Mouse (Mus musculus) forebrain, embryonic 14.5 days (tissue): Measurements from ENCODE around the gene Ccl20. TPM values are rescaled to one million over a fixed set of nuclear protein-coding genes. Genes with fewer than 3 reads are reported as not detected.

Experiments
- ATAC-seq: fragments of 200-750 bp; cut with Nextera tagmentation; 2 replicates; pipeline ENCODE4 v1.8.0; 2017; ENCODE audit warnings: mild to moderate bottlenecking, moderate library complexity
- DNase-seq: peaks from one replicate; pipeline ENCODE4 v3.0.0-alpha.2; 2015; ENCODE audit warnings: low spot score
- H3K27ac ChIP-seq: fragments of 300-500 bp; sonication (generic); 2 replicates; pipeline ENCODE4 v1.5.1; 2014; ENCODE audit warnings: low read depth, mild to moderate bottlenecking, control low read depth, low read length, moderate library complexity
- H3K27me3 ChIP-seq: fragments of 300-500 bp; sonication (generic); replicated peaks from 2 replicates; pipeline ENCODE4 v1.6.1; 2014; ENCODE audit warnings: low read length, control low read depth, mixed read lengths; ENCODE audit not compliant: control insufficient read depth, insufficient read depth
- H3K36me3 ChIP-seq: fragments of 300-500 bp; sonication (generic); 2 replicates; pipeline ENCODE4 v1.6.1; 2014; ENCODE audit warnings: low read length, control low read depth; ENCODE audit not compliant: control insufficient read depth, insufficient read depth
- H3K4me1 ChIP-seq: fragments of 300-500 bp; sonication (generic); 2 replicates; pipeline ENCODE4 v1.6.1; 2014; ENCODE audit warnings: antibody characterized with exemption, low read length, control low read depth; ENCODE audit not compliant: control insufficient read depth, insufficient read depth
- H3K4me2 ChIP-seq: fragments of 300-500 bp; sonication (generic); 2 replicates; pipeline ENCODE4 v1.6.1; 2014; ENCODE audit warnings: mild to moderate bottlenecking, control low read depth, low read length
- H3K4me3 ChIP-seq: fragments of 300-500 bp; sonication (generic); 2 replicates; pipeline ENCODE4 v1.5.1; 2014; ENCODE audit warnings: low read depth, low read length, control low read depth
- H3K9ac ChIP-seq: fragments of 300-500 bp; sonication (generic); 2 replicates; pipeline ENCODE4 v1.6.1; 2014; ENCODE audit warnings: mild to moderate bottlenecking, low read length, control low read depth, moderate library complexity
- H3K9me3 ChIP-seq: fragments of 300-500 bp; sonication (generic); replicated peaks from 2 replicates; pipeline ENCODE4 v1.6.1; 2016; ENCODE audit warnings: low read length, control low read depth, mixed read lengths; ENCODE audit not compliant: control insufficient read depth
- WGBS: fragments of 180-500 bp; shearing (Covaris S2); extraction: QIAGEN DNeasy Blood & Tissue Kit; methylation state at CpG from one replicate; pipeline ENCODE4 v1.1.7; 2014; 5-methylcytosine and 5-hydroxymethylcytosine counted together
- polyA plus RNA-seq: library from polyadenylated mRNA; unstranded; fragments of >200 nt; fragmentation: Nextera tagmentation; extraction: Ambion mirVana; gene quantifications from 2 replicates; pipeline ENCODE4 v1.2.1, GENCODE M21; 2014

Gene Ccl20
- polyA plus RNA-seq, 1 experiment from 2014 or later, result not detected

GRCm38 (mm10) chr1:83119903-83120302 is 3.3 kb downstream of the Ccl20 start:
- Histone ChIP-seq H3K9me3 (no peaks in the 10 kb centered on the region), H3K27me3 (no peaks in the 10 kb centered on the region), H3K4me3 (no peak overlapping the region), H3K36me3 (no peaks in the 10 kb centered on the region), H3K4me1 (no peaks in the 10 kb centered on the region), H3K27ac (no peak overlapping the region), H3K4me2 (no peak overlapping the region), H3K9ac (no peak overlapping the region)
- DNase-seq, result no peak
- no peak for ATAC-seq

- no peaks in the 10 kb centered on the region for H3K27me3 ChIP-seq
- ATAC-seq (no peak), DNase-seq (no peak)
- no peak overlapping the region for H3K4me2 ChIP-seq
- no peaks in the 10 kb centered on the region for H3K4me1 ChIP-seq
- no peak overlapping the region for H3K9ac ChIP-seq
- no peaks in the 10 kb centered on the region for H3K9me3 ChIP-seq
- no peak overlapping the region for H3K4me3 ChIP-seq
- no peaks in the 10 kb centered on the region for H3K36me3 ChIP-seq
- WGBS, result 85% methylated on average over 3 of the region's 3 CpGs
- no peak overlapping the region for H3K27ac ChIP-seq
These were observed 3.7 kb downstream of the Ccl20 start for GRCm38 (mm10) chr1:83120312-83120711.

- ATAC-seq (no peak), DNase-seq (no peak)
- H3K9me3 ChIP-seq, result no peaks in the 10 kb centered on the region
- H3K4me1 ChIP-seq, result no peaks in the 10 kb centered on the region
- H3K9ac ChIP-seq, result no peak overlapping the region
- whole genome bisulfite sequencing, result 94% methylated on average over 2 of the region's 2 CpGs
- no peaks in the 10 kb centered on the region for H3K36me3 ChIP-seq
- H3K4me3 ChIP-seq, result no peak overlapping the region
- H3K4me2 ChIP-seq, result no peak overlapping the region
- no peak overlapping the region for H3K27ac ChIP-seq
- H3K27me3 ChIP-seq, result no peaks in the 10 kb centered on the region
These were observed 6.6 kb downstream of the Ccl20 start for GRCm38 (mm10) chr1:83123201-83123600.

- H3K27me3 ChIP-seq, result no peaks in the 10 kb centered on the region
- H3K36me3 ChIP-seq, result no peaks in the 10 kb centered on the region
- H3K4me3 ChIP-seq, result no peak overlapping the region
- no peaks in the 10 kb centered on the region for H3K9me3 ChIP-seq
- no peak overlapping the region for H3K9ac ChIP-seq
- DNase-seq, result no peak
- no peaks in the 10 kb centered on the region for H3K4me1 ChIP-seq
- no peak overlapping the region for H3K4me2 ChIP-seq
- WGBS, result 81% methylated on average over 7 of the region's 7 CpGs
- no peak for ATAC-seq
- no peak overlapping the region for H3K27ac ChIP-seq
These were observed 19.3 kb downstream of the Ccl20 start for GRCm38 (mm10) chr1:83135829-83136228.

DNA sequence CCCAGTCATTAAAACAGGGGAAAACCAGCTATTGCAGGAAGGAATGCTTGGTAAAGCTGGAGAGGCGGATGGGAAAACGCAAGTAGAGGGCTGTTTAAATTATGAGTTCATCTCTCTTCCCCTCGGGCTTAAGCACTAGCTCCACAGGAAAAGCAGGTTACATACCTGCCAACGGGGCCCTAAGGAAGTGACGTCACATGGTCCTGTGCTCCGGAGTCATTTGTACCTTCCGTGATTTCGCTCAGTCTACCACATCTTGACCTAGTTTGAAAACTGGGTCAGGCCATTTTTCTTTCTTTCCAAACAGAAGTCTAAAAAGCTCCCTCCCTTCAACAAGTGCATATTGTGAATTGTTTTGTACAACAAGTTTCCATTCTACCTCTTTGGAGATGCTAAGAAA is 21.3 kb downstream of the Ccl20 start:
- ATAC-seq (no peak), DNase-seq (no peak)
- H3K36me3 ChIP-seq, result no peaks in the 10 kb centered on the region
- no peaks in the 10 kb centered on the region for H3K4me1 ChIP-seq
- H3K4me3 ChIP-seq, result no peak overlapping the region
- 94% methylated on average over 8 of the region's 8 CpGs for WGBS
- no peaks in the 10 kb centered on the region for H3K27me3 ChIP-seq
- no peak overlapping the region for H3K27ac ChIP-seq
- no peak overlapping the region for H3K9ac ChIP-seq
- H3K4me2 ChIP-seq, result no peak overlapping the region
- H3K9me3 ChIP-seq, result no peaks in the 10 kb centered on the region

- no peak overlapping the region for H3K27ac ChIP-seq
- no peaks in the 10 kb centered on the region for H3K4me1 ChIP-seq
- no peaks in the 10 kb centered on the region for H3K27me3 ChIP-seq
- H3K9ac ChIP-seq, result no peak overlapping the region
- DNase-seq (no peak), ATAC-seq (no peak)
- H3K36me3 ChIP-seq, result no peaks in the 10 kb centered on the region
- WGBS, result 95% methylated on average over 6 of the region's 6 CpGs
- H3K4me3 ChIP-seq, result no peak overlapping the region
- H3K4me2 ChIP-seq, result no peak overlapping the region
- no peaks in the 10 kb centered on the region for H3K9me3 ChIP-seq
These were observed 22.2 kb downstream of the Ccl20 start for GRCm38 (mm10) chr1:83138721-83139120.

- ATAC-seq (no peak), DNase-seq (no peak)
- no peak overlapping the region for H3K27ac ChIP-seq
- H3K4me1 ChIP-seq, result no peaks in the 10 kb centered on the region
- no peaks in the 10 kb centered on the region for H3K9me3 ChIP-seq
- H3K36me3 ChIP-seq, result no peaks in the 10 kb centered on the region
- 88% methylated on average over 8 of the region's 8 CpGs for WGBS
- no peak overlapping the region for H3K9ac ChIP-seq
- H3K4me2 ChIP-seq, result no peak overlapping the region
- H3K27me3 ChIP-seq, result no peaks in the 10 kb centered on the region
- H3K4me3 ChIP-seq, result no peak overlapping the region
These were observed 24.9 kb downstream of the Ccl20 start for GRCm38 (mm10) chr1:83141510-83141909.

DNA sequence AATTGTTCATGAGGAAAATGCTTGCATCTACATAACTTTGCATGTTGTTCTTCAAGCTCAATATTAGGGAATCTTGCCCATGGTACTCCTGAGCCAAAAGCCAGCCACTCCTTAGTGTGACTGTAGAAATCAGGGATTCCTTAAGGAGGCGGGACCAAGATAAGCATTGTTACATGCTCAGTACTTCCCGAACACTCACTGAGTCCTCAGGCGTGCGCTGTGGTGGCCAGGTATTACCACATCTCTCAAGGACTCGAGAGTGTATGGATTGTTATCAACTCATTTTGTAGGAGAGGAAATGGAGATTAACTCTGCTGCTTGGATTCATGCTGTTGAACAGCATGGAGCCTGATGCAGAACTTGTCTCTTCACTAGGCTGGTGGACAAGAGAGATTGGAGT is 25.5 kb downstream of the Ccl20 start:
- no peaks in the 10 kb centered on the region for H3K27me3 ChIP-seq
- H3K9ac ChIP-seq, result no peak overlapping the region
- H3K4me2 ChIP-seq, result no peak overlapping the region
- ATAC-seq, result no peak
- no peaks in the 10 kb centered on the region for H3K36me3 ChIP-seq
- no peaks in the 10 kb centered on the region for H3K9me3 ChIP-seq
- H3K4me3 ChIP-seq, result no peak overlapping the region
- no peaks in the 10 kb centered on the region for H3K4me1 ChIP-seq
- H3K27ac ChIP-seq, result no peak overlapping the region
- DNase-seq, result no peak
- WGBS, result 91% methylated on average over 5 of the region's 5 CpGs

DNA sequence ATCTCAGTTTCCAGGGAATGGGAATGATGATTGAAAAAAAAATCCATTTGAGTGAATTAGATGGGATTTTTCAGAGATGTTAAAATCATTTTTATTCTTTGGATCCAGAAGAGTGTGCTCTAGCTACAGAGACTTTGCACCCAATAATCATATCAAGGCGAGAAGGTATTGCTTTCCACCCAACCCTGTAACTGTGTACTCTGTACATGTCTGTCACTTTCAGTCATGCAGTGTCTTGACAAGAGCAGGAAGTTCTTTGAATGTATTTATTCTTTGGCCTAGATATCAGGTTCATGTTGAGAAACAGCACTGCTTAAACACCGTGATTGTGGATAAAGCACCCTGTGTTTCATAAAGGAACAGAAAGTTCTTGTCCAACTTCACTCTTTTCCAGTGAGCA is 30.0 kb downstream of the Ccl20 start:
- no peak overlapping the region for H3K4me2 ChIP-seq
- no peak overlapping the region for H3K9ac ChIP-seq
- H3K9me3 ChIP-seq, result no peaks in the 10 kb centered on the region
- no peaks in the 10 kb centered on the region for H3K4me1 ChIP-seq
- ATAC-seq (no peak), DNase-seq (no peak)
- no peak overlapping the region for H3K27ac ChIP-seq
- WGBS, result 93% methylated on average over 2 of the region's 2 CpGs
- no peak overlapping the region for H3K4me3 ChIP-seq
- H3K36me3 ChIP-seq, result no peaks in the 10 kb centered on the region
- no peaks in the 10 kb centered on the region for H3K27me3 ChIP-seq

DNA sequence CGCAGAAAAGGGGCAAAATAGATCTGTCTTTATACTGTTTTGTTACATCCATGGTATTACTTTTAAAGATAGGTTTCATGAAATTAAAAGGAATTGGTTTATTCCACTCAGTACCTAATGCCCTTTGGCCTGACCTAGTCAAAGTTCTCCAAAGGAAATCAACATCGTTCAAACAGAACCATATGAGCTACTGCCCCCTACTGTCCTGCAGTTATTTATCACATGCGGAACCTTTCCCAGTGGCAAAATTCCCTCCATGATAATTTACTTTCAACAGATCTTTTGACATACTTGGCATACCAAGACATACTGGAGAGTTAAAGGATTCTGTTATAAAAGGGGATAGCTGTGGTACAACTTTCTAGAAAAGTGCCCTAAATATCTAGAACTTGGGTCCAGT is 33.7 kb downstream of the Ccl20 start:
- no peak overlapping the region for H3K4me2 ChIP-seq
- no peaks in the 10 kb centered on the region for H3K9me3 ChIP-seq
- ATAC-seq, result no peak
- no peak overlapping the region for H3K9ac ChIP-seq
- no peaks in the 10 kb centered on the region for H3K36me3 ChIP-seq
- H3K4me1 ChIP-seq, result no peaks in the 10 kb centered on the region
- H3K27ac ChIP-seq, result no peak overlapping the region
- H3K27me3 ChIP-seq, result no peaks in the 10 kb centered on the region
- DNase-seq, result no peak
- no peak overlapping the region for H3K4me3 ChIP-seq
- 77% methylated on average over 3 of the region's 3 CpGs for WGBS
